Mouse (Mus musculus) heart, adult 11 months (tissue): Measurements from ENCODE around the gene Prph.
A peak's percentile ranks its signal among the peaks of the same experiment; 100 is the strongest.

Experiments used
- DNase-seq: peaks from one replicate; pipeline ENCODE4 v3.0.0; 2022

Prph gene

DNA sequence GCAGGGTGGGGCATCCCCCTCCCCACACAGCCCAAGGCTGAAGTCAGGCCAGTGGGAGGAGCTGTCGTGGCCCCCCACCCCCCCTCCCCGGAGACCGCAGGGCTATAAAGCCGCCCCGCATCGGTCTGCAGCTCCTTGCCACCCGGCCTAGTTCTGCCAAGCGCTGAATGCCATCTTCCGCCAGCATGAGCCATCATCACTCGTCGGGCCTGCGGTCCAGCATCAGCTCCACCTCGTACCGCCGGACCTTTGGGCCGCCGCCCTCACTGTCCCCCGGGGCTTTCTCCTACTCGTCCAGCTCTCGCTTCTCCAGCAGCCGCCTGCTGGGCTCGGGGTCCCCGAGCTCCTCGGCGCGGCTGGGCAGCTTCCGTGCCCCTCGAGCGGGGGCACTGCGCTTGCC lies at the start of gene Prph:
Gene Prph, plus strand, starts transcription at position 135 of the 400 bp plus-strand sequence.
- DNase-seq, result no peak

- DNase-seq, result peak; percentile 89
Observed at GRCm38 (mm10) chr15:99008801-99009241, 46.2 kb upstream of the Prph start.

GRCm38 (mm10) chr15:99010896-99011295 lies 44.1 kb upstream of the Prph start:
- peak; percentile 91 for DNase-seq

- no peak for DNase-seq
Observed at GRCm38 (mm10) chr15:99011946-99012345, 43.0 kb upstream of the Prph start.

- DNase-seq, result no peak
Observed at GRCm38 (mm10) chr15:99014496-99015030, 40.4 kb upstream of the Prph start.

- DNase-seq, result no peak
Observed at GRCm38 (mm10) chr15:99017355-99017761, 37.6 kb upstream of the Prph start.

- DNase-seq, result no peak
Observed at GRCm38 (mm10) chr15:99017986-99018385, 37.0 kb upstream of the Prph start.

- DNase-seq, result no peak
Observed at GRCm38 (mm10) chr15:99018630-99019029, 36.3 kb upstream of the Prph start.

GRCm38 (mm10) chr15:99019436-99019835 lies 35.5 kb upstream of the Prph start:
- no peak for DNase-seq

DNA sequence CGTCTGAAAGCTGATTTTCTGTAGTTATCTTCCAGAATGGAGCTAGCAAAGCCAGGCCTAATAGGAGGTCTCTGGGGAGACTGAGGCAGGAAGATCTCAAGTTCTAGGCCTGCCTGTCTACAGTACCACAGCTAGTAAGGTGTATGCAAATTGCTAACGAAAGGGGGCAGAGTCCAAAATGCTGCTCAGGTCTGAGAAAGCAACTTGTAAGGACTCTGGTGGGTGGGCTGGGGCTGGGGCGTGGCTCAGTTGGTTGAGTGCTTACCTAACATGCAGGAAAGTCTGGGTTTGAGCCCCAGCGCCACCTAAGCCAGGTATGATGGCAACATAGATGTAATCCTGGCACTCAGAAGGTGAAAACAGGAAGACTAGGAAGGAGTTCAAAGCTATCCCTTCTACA lies 34.8 kb upstream of the Prph start:
- no peak for DNase-seq

GRCm38 (mm10) chr15:99021255-99021654 lies 33.7 kb upstream of the Prph start:
- no peak for DNase-seq

- no peak for DNase-seq
Observed at GRCm38 (mm10) chr15:99024668-99025314, 30.2 kb upstream of the Prph start.

DNA sequence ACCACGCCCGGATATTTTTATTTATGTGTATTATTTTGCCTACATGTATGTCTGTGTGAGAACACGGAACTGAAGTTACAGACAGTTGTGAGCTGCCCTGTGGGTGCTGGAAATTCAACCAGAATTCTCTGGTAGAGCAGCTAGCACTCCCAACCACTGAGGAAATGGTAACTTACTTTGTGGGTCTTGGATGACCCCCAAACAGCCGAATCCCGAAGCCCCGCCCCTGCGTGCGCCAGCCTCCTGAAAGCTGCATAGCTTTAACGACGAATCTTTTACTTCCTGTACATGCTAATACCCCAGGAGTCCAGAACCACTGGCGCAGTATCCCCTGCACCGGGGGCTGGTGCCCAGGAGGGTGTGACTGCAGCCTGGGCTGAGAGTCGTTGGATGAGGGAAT lies 29.6 kb upstream of the Prph start:
- no peak for DNase-seq

- no peak for DNase-seq
Observed at GRCm38 (mm10) chr15:99026259-99026658, 28.7 kb upstream of the Prph start.

GRCm38 (mm10) chr15:99027116-99027515 lies 27.9 kb upstream of the Prph start:
- no peak for DNase-seq

GRCm38 (mm10) chr15:99028874-99029458 lies 26.0 kb upstream of the Prph start:
- DNase-seq, result peak; percentile 86

- DNase-seq, result peak; percentile 100
Observed at GRCm38 (mm10) chr15:99029619-99030584, 25.1 kb upstream of the Prph start, which contains the start of gene Tuba1c. Gene Tuba1c, plus strand, starts transcription at chr15:99029891.

- peak; percentile 96 for DNase-seq
Observed at GRCm38 (mm10) chr15:99030585-99031387, 24.2 kb upstream of the Prph start.

DNA sequence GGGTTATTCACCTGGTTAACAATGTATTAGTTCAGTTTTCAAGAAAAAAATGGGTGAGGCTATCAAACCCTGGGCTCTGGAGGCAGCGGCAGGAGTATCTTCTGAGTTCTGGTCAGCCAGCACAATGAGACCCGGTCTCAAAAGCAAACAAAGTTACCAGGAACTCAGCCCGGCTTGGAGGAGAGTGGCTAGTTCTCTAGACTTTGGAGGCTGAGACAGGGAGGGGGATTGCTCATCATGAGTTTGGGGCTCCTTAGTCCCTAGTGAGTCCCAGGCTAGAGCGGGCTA lies 23.6 kb upstream of the Prph start:
- DNase-seq, result peak; percentile 87

DNA sequence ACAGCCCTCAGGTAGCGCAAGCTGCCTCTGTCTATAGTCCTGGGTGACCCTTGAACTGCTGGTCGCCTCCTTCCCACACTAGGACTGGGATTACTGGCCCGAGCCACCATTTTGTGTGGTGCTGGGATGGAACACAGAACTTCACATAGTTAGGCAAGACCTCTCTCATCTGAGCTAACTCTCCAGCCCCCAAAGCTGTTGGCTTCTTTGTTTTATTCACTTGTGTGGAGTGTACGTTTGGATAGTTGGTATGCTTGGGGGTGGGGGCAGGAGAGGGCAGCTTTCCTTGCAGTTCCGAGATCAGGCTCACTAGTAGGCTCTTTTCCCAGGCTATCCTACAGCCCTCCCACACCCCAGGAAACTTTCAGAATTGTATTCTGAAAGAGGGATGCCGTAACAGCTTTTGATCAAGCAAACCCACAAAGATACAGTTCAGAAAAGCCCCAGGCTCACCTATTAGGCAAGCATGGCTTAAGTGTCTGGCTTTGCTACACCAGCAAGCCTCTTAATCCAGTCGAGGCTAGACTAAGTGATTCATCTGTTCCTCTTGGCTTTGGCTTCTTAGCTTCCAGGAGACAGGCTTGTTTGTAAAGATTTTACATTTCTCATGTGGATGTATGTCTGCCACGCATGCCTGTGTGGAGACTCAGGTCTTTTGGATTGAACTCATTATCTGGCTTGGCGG lies 22.8 kb upstream of the Prph start:
- DNase-seq, result no peak

DNA sequence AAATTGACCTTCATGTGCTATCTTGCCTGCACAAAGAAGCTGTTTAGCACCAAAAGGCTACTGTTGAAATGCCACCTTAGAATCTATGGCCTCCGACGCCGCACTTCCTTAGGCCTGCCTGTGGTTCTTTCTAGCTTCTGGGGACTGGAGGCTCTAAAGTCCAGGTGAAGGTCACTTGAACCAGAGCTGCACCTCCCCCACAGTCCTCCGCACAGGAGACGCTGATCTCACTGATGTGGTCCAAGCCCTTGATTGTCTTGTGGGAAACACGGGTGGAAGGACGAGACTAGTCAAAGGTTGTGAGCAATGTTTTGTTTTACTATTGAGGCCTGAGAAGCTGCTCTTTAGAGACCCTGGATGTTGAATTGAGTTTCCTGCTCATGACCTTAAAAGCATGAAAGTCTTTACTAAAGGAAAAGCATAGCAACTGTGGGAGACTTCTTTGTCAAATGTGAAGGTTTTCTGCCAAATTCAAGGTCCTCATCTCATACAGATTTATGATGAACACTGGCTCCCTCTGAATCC lies 22.2 kb upstream of the Prph start:
- DNase-seq, result no peak
